Mouse (Mus musculus) ES-E14 (cell line): ENCODE results near the gene Utp15.

Source experiments
- CHD2 ChIP-seq: IDR thresholded peaks from 2 replicates; pipeline ENCODE4 v1.6.1; 2014; ENCODE audit warnings: mild to moderate bottlenecking, low read depth, low read length, inconsistent platforms
- HCFC1 ChIP-seq: IDR thresholded peaks from 2 replicates; pipeline ENCODE4 v1.6.1; 2012; ENCODE audit warnings: low read length, inconsistent platforms, borderline replicate concordance; ENCODE audit not compliant: insufficient read depth
- MAFK ChIP-seq: IDR thresholded peaks from 2 replicates; pipeline ENCODE4 v1.6.1; 2014; ENCODE audit warnings: mild to moderate bottlenecking, low read depth, low read length, inconsistent platforms; ENCODE audit not compliant: insufficient read depth
- ZC3H11A ChIP-seq: IDR thresholded peaks from 2 replicates; pipeline ENCODE4 v1.6.1; 2012; ENCODE audit warnings: low read depth, mild to moderate bottlenecking, inconsistent platforms, low read length, borderline replicate concordance
- ZNF384 ChIP-seq: IDR thresholded peaks from 2 replicates; pipeline ENCODE4 v1.6.1; 2012; ENCODE audit warnings: low read depth, low read length, inconsistent platforms

GRCm38 (mm10) chr13:98241531-98242282 lies 21.1 kb downstream of the Utp15 start:
- TF ChIP-seq CHD2 (no peak), ZNF384 (no peak), ZC3H11A (no peak), MAFK (no peak), HCFC1 (no peak)
